Mouse (Mus musculus): Measurements from ENCODE around the gene Rcc1. TPM values are rescaled to one million over a fixed set of nuclear protein-coding genes. Genes with fewer than 3 reads are reported as not detected.

Rcc1 gene
- total RNA-seq, 1 experiment from 2014 or later, result 20.6 TPM

Other genes starting within 250 kb of the Rcc1 start
- 1.3 and 1.4 TPM in 2 replicates for gene Oprd1, start 209.1 kb downstream of the Rcc1 start, total RNA-seq (2021)
- gene Ythdf2, start 141.3 kb downstream of the Rcc1 start, total RNA-seq (2021), result 48.8 and 49.5 TPM in 2 replicates
- 16.2 and 17.3 TPM in 2 replicates for gene Gmeb1, start 92.0 kb downstream of the Rcc1 start, total RNA-seq (2021)
- gene Taf12, start 79.2 kb downstream of the Rcc1 start, total RNA-seq (2021), result 27.3 and 31.3 TPM in 2 replicates
- gene Rab42, start 50.2 kb downstream of the Rcc1 start, total RNA-seq (2021), result 0.93 and 3.5 TPM in 2 replicates
- gene Trnau1ap, start 24.1 kb downstream of the Rcc1 start, total RNA-seq (2021), result 33.2 and 35.3 TPM in 2 replicates
- gene Phactr4, start 68.9 kb upstream of the Rcc1 start, total RNA-seq (2021), result 40.3 and 46.2 TPM in 2 replicates
- 7.8 and 10.7 TPM in 2 replicates for gene Med18, start 110.3 kb upstream of the Rcc1 start, total RNA-seq (2021)
- gene Sesn2, start 156.9 kb upstream of the Rcc1 start, total RNA-seq (2021), result 17.8 and 19.8 TPM in 2 replicates
- 357 TPM in 2 replicates for gene Atpif1, start 180.1 kb upstream of the Rcc1 start, total RNA-seq (2021)
- 111 and 114 TPM in 2 replicates for gene Dnajc8, start 181.9 kb upstream of the Rcc1 start, total RNA-seq (2021)
- gene Ptafr, start 210.5 kb upstream of the Rcc1 start, total RNA-seq (2021), result 1.4 and 1.5 TPM in 2 replicates